Comparison of ENCODE assay signal across 8 mouse cellular contexts in genomic region chr12:31967536-31967935, GRCm38 (mm10). TPM values are rescaled to one million over a fixed set of nuclear protein-coding genes. Genes with fewer than 3 reads are reported as not detected.
DNase-seq lines count a peak whose midpoint lies in the region; ATAC-seq and TF ChIP-seq lines count a peak whose summit lies in the region.
"Had no signal": no experiment of that assay in that cellular context is flagged by ENCODE, and none has a peak within 500 bp of the region (broad histone marks: within the 10 kb centered on the region; RNA-seq: fewer than 3 reads in every experiment).

No protein-coding gene starts in this region.

- H3K36me3 ChIP-seq in intestine, postnatal 0 days (ENCODE audit: control insufficient read depth, insufficient read depth), result 0 out of 2 replicates have a peak, but pooled peaks cover 6% of the 10 kb centered on the region
- H3K36me3 ChIP-seq: heart, embryonic 13.5 days had no signal

- H3K27me3 ChIP-seq in intestine, postnatal 0 days (replicated peaks; ENCODE audit: control insufficient read depth, insufficient read depth, low read length), result no peaks in the 10 kb centered on the region

- H3K4me2 ChIP-seq in intestine, postnatal 0 days (replicated peaks; ENCODE audit: low read depth), result no peak overlapping the region
- H3K4me2 ChIP-seq: heart, embryonic 13.5 days had no signal

- no peak overlapping the region for H3K9ac ChIP-seq in intestine, postnatal 0 days (ENCODE audit: low read depth, low read length)
- H3K9ac ChIP-seq: heart, embryonic 13.5 days had no signal

- H3K27ac ChIP-seq in intestine, postnatal 0 days (ENCODE audit: low read depth, low read length), result no peak overlapping the region
- H3K27ac ChIP-seq: heart, embryonic 13.5 days had no signal

- no peak overlapping the region for H3K4me3 ChIP-seq in intestine, postnatal 0 days (ENCODE audit: low read depth, low read length)
- H3K4me3 ChIP-seq: heart, embryonic 13.5 days had no signal

- H3K9me3 ChIP-seq in intestine, postnatal 0 days (ENCODE audit: control insufficient read depth), result no peaks in the 10 kb centered on the region
- H3K9me3 ChIP-seq: heart, embryonic 13.5 days had no signal

- WGBS in intestine, postnatal 0 days, result 3% methylated on average over 2 of the region's 2 CpGs

- DNase-seq in right cerebral cortex, adult 2 months (ENCODE audit: low spot score in 2 of 2), result peak; percentile 57 to 68
- no peak for DNase-seq in right cerebral cortex, postnatal 25 days
- peak; percentile 44 for DNase-seq in thymus, postnatal 14 days

- no peaks in the 10 kb centered on the region for H3K4me1 ChIP-seq in intestine, postnatal 0 days (replicated peaks; ENCODE audit: control insufficient read depth, insufficient read depth, low read length)

- TF ChIP-seq CTCF in intestine, postnatal 0 days (IDR thresholded peaks at IDR 0.05; ENCODE audit: low read depth), result peak; percentile 94

- peak; percentile 98 for ATAC-seq in activated CD4-positive, CD25-positive, alpha-beta regulatory T cell, adult 4 months
- peak; percentile 78 for ATAC-seq in erythroblast, adult 5-6 weeks (replicated peaks; ENCODE audit: low FRiP score, poor library complexity, severe bottlenecking)
- no peak for ATAC-seq in intestine, postnatal 0 days
- peak; percentile 79 for ATAC-seq in megakaryocyte progenitor cell, adult 5-6 weeks (replicated peaks; ENCODE audit: poor library complexity)

RNA-seq across cellular contexts. Expression of gene Hbp1, which starts 17.2 kb away (rescaled TPM):
- polyA plus RNA-seq in activated CD4-positive, CD25-positive, alpha-beta regulatory T cell, adult 4 months (2017; shearing (Covaris generic)), result 100 to 1,000 TPM in 1 of 2 experiments, 10 to 100 TPM in 1; 96.5 to 144 TPM
- 323 and 325 TPM in 2 replicates for total RNA-seq in erythroblast, adult 5-6 weeks (2015; ENCODE audit: low replicate concordance)
- total RNA-seq in erythroblast, adult 5-6 weeks (2017; ENCODE audit: low replicate concordance), result 332 and 347 TPM in 2 replicates
- polyA plus RNA-seq in intestine, postnatal 0 days (2015; fragmentation: Nextera tagmentation; extraction: Ambion mirVana), result 63.3 and 68.0 TPM in 2 replicates
- total RNA-seq in megakaryocyte progenitor cell, adult 5-6 weeks (2015), result 48.7 and 52.9 TPM in 2 replicates
- total RNA-seq in megakaryocyte progenitor cell, adult 5-6 weeks (2017), result 43.6 and 46.8 TPM in 2 replicates

Comparison
In these comparisons a context has a peak if more than half of its experiments do, and no peak if none do; other contexts are left out.
1. RNA of gene Hbp1, which starts 17.2 kb away (total RNA-seq): 323 to 347 TPM in erythroblast, adult 5-6 weeks; 43.6 to 52.9 TPM in megakaryocyte progenitor cell, adult 5-6 weeks; every median in the first group is over 4 times any median in the second.